Mouse (Mus musculus) thymus, adult 2 months (tissue): ENCODE measurements at regions not wholly inside any gene's neighbourhood (a gene's known extent, or its start where the extent isn't known, plus 50 kb on each side); places are given as distances from the start of the nearest gene placed in this dataset.

ENCODE experiments used
- CTCF ChIP-seq: fragments of 200-500 bp; IDR thresholded peaks from 2 replicates; pipeline ENCODE4 v1.5.1; 2012; ENCODE audit warnings: mild to moderate bottlenecking, control low read depth, low read length, moderate library complexity, borderline replicate concordance; ENCODE audit not compliant: control insufficient read depth, poor library complexity, insufficient read depth; ENCODE audit errors: extremely low read depth
- POLR2A ChIP-seq: fragments of 200-500 bp; IDR thresholded peaks from 2 replicates; pipeline ENCODE4 v1.6.1; 2012; ENCODE audit warnings: mild to moderate bottlenecking, low read length, control low read depth, moderate library complexity; ENCODE audit not compliant: control insufficient read depth, poor library complexity, insufficient read depth; ENCODE audit errors: extremely low read depth

GRCm38 (mm10) chr11:20981588-20981987 lies 109.5 kb upstream of the Peli1 start:
- TF ChIP-seq CTCF = no peak
- no peak for TF ChIP-seq POLR2A
